9 mouse cellular contexts compared by ENCODE assay signal in genomic region chr10:79649070-79649751, GRCm38 (mm10). TPM values are rescaled to one million over a fixed set of nuclear protein-coding genes. Genes with fewer than 3 reads are reported as not detected.
DNase-seq lines count a peak whose midpoint lies in the region; ATAC-seq and TF ChIP-seq lines count a peak whose summit lies in the region.
"Had no signal": no experiment of that assay in that cellular context is flagged by ENCODE, and none has a peak within 500 bp of the region (broad histone marks: within the 10 kb centered on the region; RNA-seq: fewer than 3 reads in every experiment).

No protein-coding gene starts in this region.

- H3K4me2 ChIP-seq in forebrain, embryonic 11.5 days (ENCODE audit: low read depth, low read length, severe bottlenecking), result no peak overlapping the region
- no peak overlapping the region for H3K4me2 ChIP-seq in hindbrain, embryonic 12.5 days (replicated peaks)

- no peaks in the 10 kb centered on the region for H3K36me3 ChIP-seq in forebrain, embryonic 11.5 days (ENCODE audit: control insufficient read depth, insufficient read depth, low read length)
- no peaks in the 10 kb centered on the region for H3K36me3 ChIP-seq in hindbrain, embryonic 12.5 days

- H3K27ac ChIP-seq in forebrain, embryonic 11.5 days (ENCODE audit: low read depth, low read length), result no peak overlapping the region
- H3K27ac ChIP-seq in hindbrain, embryonic 12.5 days, result no peak overlapping the region
- H3K27ac ChIP-seq in layer of hippocampus, adult 2 months, result no peak overlapping the region
- H3K27ac ChIP-seq: macrophage had no signal

- peak; percentile 75 for ATAC-seq in forebrain, embryonic 11.5 days (replicated peaks; ENCODE audit: low FRiP score)
- ATAC-seq in hindbrain, embryonic 12.5 days (ENCODE audit: low FRiP score), result peak; percentile 42; the same call in 1 of the 2 replicates

- H3K27me3 ChIP-seq in forebrain, embryonic 11.5 days (ENCODE audit: control insufficient read depth, insufficient read depth, low read length), result no peaks in the 10 kb centered on the region
- 0 out of 2 replicates have a peak, but pooled peaks cover 2% of the 10 kb centered on the region for H3K27me3 ChIP-seq in hindbrain, embryonic 12.5 days

- H3K4me1 ChIP-seq in forebrain, embryonic 11.5 days (replicated peaks; ENCODE audit: control insufficient read depth, insufficient read depth, low read length), result no peaks in the 10 kb centered on the region
- H3K4me1 ChIP-seq in hindbrain, embryonic 12.5 days, result no peaks in the 10 kb centered on the region

- DNase-seq in adrenal gland, adult (ENCODE audit: inconsistent age in 2 of 2, low spot score in 1 of 2), result peak; percentile 58 to 87
- DNase-seq in adrenal gland, adult 8-10 months, result no peak
- DNase-seq in c-Kit-positive CD71-negative TER-119-negative erythroid progenitor cells, embryonic 14.5 days (ENCODE audit: low read depth), result peak; percentile 63
- peak; percentile 87 for DNase-seq in forebrain, embryonic 11.5 days (ENCODE audit: low spot score)
- DNase-seq in layer of hippocampus, adult 2 months (ENCODE audit: low spot score in 2 of 2), result peak; percentile 81 to 90
- DNase-seq in lung, postnatal 25 days (ENCODE audit: low spot score), result peak; percentile 59
- peak; percentile 87 for DNase-seq in right cerebral cortex, adult 2 months (ENCODE audit: low spot score in 2 of 2)

- H3K9ac ChIP-seq in forebrain, embryonic 11.5 days (ENCODE audit: low read length), result no peak overlapping the region
- H3K9ac ChIP-seq in hindbrain, embryonic 12.5 days, result no peak overlapping the region

- 29% methylated on average over 7 of the region's 7 CpGs for WGBS in forebrain, embryonic 11.5 days
- WGBS in hindbrain, embryonic 12.5 days, result 28% methylated on average over 7 of the region's 7 CpGs

- H3K4me3 ChIP-seq in forebrain, embryonic 11.5 days (ENCODE audit: low read depth, low read length), result no peak overlapping the region
- H3K4me3 ChIP-seq in hindbrain, embryonic 12.5 days, result no peak overlapping the region
- H3K4me3 ChIP-seq in layer of hippocampus, adult 2 months, result no peak overlapping the region

- H3K9me3 ChIP-seq in forebrain, embryonic 11.5 days (ENCODE audit: control insufficient read depth, low read length), result no peaks in the 10 kb centered on the region
- no peaks in the 10 kb centered on the region for H3K9me3 ChIP-seq in hindbrain, embryonic 12.5 days (replicated peaks)

- TF ChIP-seq CTCF in layer of hippocampus, adult 2 months (conservative IDR thresholded peaks at IDR 0.05), result peak; percentile 84

RNA-seq across cellular contexts. Expression of gene Odf3l2, which starts 3.7 kb away (rescaled TPM):
- total RNA-seq in adrenal gland, adult 8-10 months (2022), result not detected
- polyA plus RNA-seq in forebrain, embryonic 11.5 days (2014; fragmentation: Nextera tagmentation; extraction: Ambion mirVana), result not detected in 2 replicates
- polyA plus RNA-seq in hindbrain, embryonic 12.5 days (2016; fragmentation: Nextera tagmentation; extraction: Ambion mirVana), result not detected in 2 replicates
- under 1 TPM; 0.29 to 0.38 TPM for total RNA-seq in layer of hippocampus, adult 2 months (2021)
- polyA plus RNA-seq: macrophage had no signal

RNA-seq across cellular contexts. Expression of gene Shc2, which starts 11.5 kb away (rescaled TPM):
- 10 to 100 TPM in 1 of 4 experiments, 1 to 10 TPM in 3; 3.6 to 11.4 (median 6.0) TPM for total RNA-seq in adrenal gland, adult 8-10 months (2022)
- 9.4 and 9.9 TPM in 2 replicates for polyA plus RNA-seq in forebrain, embryonic 11.5 days (2014; fragmentation: Nextera tagmentation; extraction: Ambion mirVana)
- 30.3 and 33.0 TPM in 2 replicates for polyA plus RNA-seq in hindbrain, embryonic 12.5 days (2016; fragmentation: Nextera tagmentation; extraction: Ambion mirVana)
- total RNA-seq in layer of hippocampus, adult 2 months (2021), result 10 to 100 TPM; 44.7 to 49.4 TPM

RNA-seq across cellular contexts. Expression of gene Madcam1, which starts 15.1 kb away (rescaled TPM):
- not detected for total RNA-seq in adrenal gland, adult 8-10 months (2022)
- polyA plus RNA-seq in forebrain, embryonic 11.5 days (2014; fragmentation: Nextera tagmentation; extraction: Ambion mirVana), result 0.59 and 0.83 TPM in 2 replicates
- polyA plus RNA-seq in hindbrain, embryonic 12.5 days (2016; fragmentation: Nextera tagmentation; extraction: Ambion mirVana), result 2.9 and 3.2 TPM in 2 replicates
- not detected for total RNA-seq in layer of hippocampus, adult 2 months (2021)
- polyA plus RNA-seq: macrophage had no signal

RNA-seq across cellular contexts. Expression of gene Tpgs1, which starts 20.0 kb away (rescaled TPM):
- total RNA-seq in adrenal gland, adult 8-10 months (2022), result 10 to 100 TPM; 37.8 to 41.6 (median 39.3) TPM
- 59.7 and 65.2 TPM in 2 replicates for polyA plus RNA-seq in forebrain, embryonic 11.5 days (2014; fragmentation: Nextera tagmentation; extraction: Ambion mirVana)
- polyA plus RNA-seq in hindbrain, embryonic 12.5 days (2016; fragmentation: Nextera tagmentation; extraction: Ambion mirVana), result 68.1 and 69.4 TPM in 2 replicates
- 10 to 100 TPM; 67.8 to 73.5 TPM for total RNA-seq in layer of hippocampus, adult 2 months (2021)

RNA-seq across cellular contexts. Expression of gene Cdc34, which starts 32.8 kb away (rescaled TPM):
- 10 to 100 TPM; 50.9 to 77.7 (median 69.2) TPM for total RNA-seq in adrenal gland, adult 8-10 months (2022)
- polyA plus RNA-seq in forebrain, embryonic 11.5 days (2014; fragmentation: Nextera tagmentation; extraction: Ambion mirVana), result 180 and 185 TPM in 2 replicates
- polyA plus RNA-seq in hindbrain, embryonic 12.5 days (2016; fragmentation: Nextera tagmentation; extraction: Ambion mirVana), result 121 and 124 TPM in 2 replicates
- total RNA-seq in layer of hippocampus, adult 2 months (2021), result 10 to 100 TPM; 73.1 to 79.8 TPM
